Mouse (Mus musculus): ENCODE results near the gene Hist1h2bc.

DNA sequence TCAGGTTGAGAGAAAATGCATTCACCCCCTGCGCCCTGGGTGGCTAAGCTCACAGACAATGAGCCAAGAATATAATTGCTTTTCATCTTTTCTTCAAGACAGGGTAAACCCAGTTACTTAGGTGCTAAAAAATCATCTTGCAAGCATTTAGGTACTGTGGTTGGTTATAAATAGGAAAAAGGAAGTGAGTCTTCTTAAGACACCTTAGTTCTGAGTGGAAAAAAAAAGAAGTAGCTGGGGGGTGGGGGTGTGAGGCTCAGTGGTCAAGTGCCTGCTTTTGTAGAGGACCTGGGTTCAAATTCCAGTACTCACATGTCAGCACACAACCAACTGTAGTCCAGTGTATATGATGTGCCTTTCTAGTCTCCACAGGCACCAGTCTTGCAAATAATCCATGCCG, 5.0 kb downstream of the Hist1h2bc start:
- no peak for TF ChIP-seq CTCF (IDR thresholded peaks at IDR 0.05; ENCODE audit: control insufficient read depth, insufficient read depth, low read length)
- TF ChIP-seq POLR2A (IDR thresholded peaks at IDR 0.05; ENCODE audit: borderline replicate concordance, control insufficient read depth, low read depth, low read length), result no peak

All from bone marrow, adult 2 months (tissue).